Mouse (Mus musculus) liver, embryonic 18 days (tissue): Measurements from ENCODE around the gene Tgfbrap1. TPM values are rescaled to one million over a fixed set of nuclear protein-coding genes. Genes with fewer than 3 reads are reported as not detected.

Experiments
- polyA plus RNA-seq: library from polyadenylated mRNA; depleted of rRNA; stranded (reverse); fragments of >200 nt; gene quantifications from 2 replicates; pipeline ENCODE4 v1.2.3, GENCODE M21; 2012; rRNA removed

Gene Tgfbrap1
- polyA plus RNA-seq = 4.8 and 5.7 TPM in 2 replicates

GRCm38 (mm10) chr1:43098031-43098984, at the start of gene Tgfbrap1, which contains the start of gene AI597479:
Tgfbrap1 (minus strand) TSS chr1:43098637.
AI597479 (plus strand) TSS chr1:43098710.

Other genes with a start within 250 kb of the Tgfbrap1 start
- 19.6 and 21.7 TPM in 2 replicates for gene Mrps9, start 247.4 kb downstream of the Tgfbrap1 start, polyA plus RNA-seq
- 0.03 and 0.12 TPM in 2 replicates for gene Gpr45, start 145.8 kb downstream of the Tgfbrap1 start, polyA plus RNA-seq
- gene AI597479, start 73 bp upstream of the Tgfbrap1 start, polyA plus RNA-seq = 4.2 and 4.5 TPM in 2 replicates
- 3.7 and 5.0 TPM in 2 replicates for gene Fhl2, start 98.3 kb upstream of the Tgfbrap1 start, polyA plus RNA-seq